Mouse (Mus musculus) adrenal gland, adult (tissue): ENCODE measurements around the gene Rabac1.
A peak's percentile ranks its signal among the peaks of the same experiment; 100 is the strongest.

Source experiments
- DNase-seq, 2 experiments: peaks; one replicate each; pipeline ENCODE4 v3.0.0; 2022 to 2023; ENCODE audit warnings: low spot score in 1 of 2; ENCODE audit not compliant: inconsistent age in 2 of 2

Rabac1 gene

GRCm38 (mm10) chr7:24983396-24983795, 10.8 kb upstream of the Rabac1 start:
- DNase-seq, result no peak

DNA sequence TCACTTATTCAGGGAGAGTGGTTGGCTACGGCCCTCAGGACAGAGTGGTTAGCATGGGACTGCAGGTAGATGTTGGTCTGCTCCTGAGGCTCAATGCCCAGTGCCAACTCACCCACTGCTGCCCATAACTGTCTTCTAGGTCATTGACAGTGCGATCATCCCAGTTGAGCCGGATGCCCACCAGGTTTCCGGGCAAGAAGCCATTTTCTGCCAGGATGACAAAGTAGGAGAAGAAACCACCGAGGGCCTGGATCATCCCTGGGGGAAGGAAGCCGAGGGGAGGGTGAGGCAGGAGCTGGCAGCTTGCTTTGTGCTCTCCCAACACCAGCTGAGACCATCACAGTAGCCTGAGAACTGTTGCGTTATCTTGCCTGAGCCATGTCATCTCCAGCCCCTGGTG, 7.9 kb upstream of the Rabac1 start:
- DNase-seq, result no peak

- DNase-seq, result no peak
Measured at GRCm38 (mm10) chr7:24978781-24979180, 6.2 kb upstream of the Rabac1 start.

- peak in 1 of 2 experiments; percentile 74 for DNase-seq
Measured at GRCm38 (mm10) chr7:24974893-24975595, 2.5 kb upstream of the Rabac1 start.

DNA sequence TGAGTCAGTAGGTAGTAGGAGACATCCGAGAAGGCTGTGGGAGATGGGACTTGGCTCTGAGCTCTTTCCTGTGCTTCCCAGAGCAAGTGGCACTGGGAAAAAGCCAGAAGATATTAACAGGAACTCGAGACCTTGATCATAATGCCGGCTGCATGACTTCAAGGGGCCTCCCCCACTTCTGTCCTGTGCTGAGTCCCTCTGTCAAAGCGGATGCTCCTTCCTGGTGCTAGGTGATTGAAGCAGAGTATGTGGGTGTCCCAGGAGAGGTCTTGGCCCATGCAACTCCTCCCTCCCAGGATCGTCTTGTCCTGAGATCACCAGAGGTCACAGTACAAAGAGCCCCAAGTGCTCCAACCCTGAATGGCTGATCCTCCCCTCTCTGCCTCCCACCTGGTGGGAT, 1.3 kb upstream of the Rabac1 start:
- DNase-seq, result no peak

- DNase-seq, result peak in 1 of 2 experiments; percentile 52
Measured at GRCm38 (mm10) chr7:24973208-24973607, 654 bp upstream of the Rabac1 start.

DNA sequence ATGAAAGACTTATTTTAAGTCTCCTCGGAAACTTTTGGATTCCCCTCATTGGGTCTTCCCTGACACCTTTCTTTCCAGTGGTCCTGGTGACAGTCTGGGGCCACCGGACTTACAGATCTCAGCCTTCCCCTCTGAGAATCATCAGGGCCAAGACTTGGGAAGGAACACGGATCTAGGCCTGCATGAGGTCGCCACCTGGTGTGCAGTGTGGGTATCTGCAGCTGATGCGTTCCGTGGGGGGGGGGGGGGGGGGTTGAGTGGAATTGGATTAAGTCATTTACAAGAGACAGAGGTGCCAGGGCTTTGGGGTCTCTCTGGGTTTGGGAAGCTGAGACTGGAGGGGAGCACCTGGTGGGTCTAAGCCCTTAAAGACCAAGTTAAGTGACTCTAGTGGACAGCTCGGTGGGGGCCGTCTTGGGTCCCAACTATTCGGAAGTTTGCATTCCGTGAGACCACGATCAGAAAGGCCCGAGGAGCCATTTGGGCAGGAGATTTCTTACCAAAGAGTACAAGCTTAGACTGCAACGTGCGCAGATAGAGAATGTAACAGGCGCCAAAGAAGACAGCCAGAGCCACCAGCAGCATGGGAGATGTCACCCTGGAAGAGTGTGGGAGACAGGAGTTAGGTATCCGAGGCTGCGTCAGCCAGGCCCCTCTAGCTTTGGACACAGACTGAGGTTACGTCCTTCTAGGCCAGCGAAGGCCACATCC, 1.1 kb downstream of the Rabac1 start:
- DNase-seq, result peak; percentile 42 to 70

GRCm38 (mm10) chr7:24970341-24970740, 2.2 kb downstream of the Rabac1 start:
- DNase-seq, result no peak

- DNase-seq, result no peak
Measured at GRCm38 (mm10) chr7:24969805-24970204, 2.7 kb downstream of the Rabac1 start.

- DNase-seq, result no peak
Measured at GRCm38 (mm10) chr7:24968463-24968862, 4.1 kb downstream of the Rabac1 start.

GRCm38 (mm10) chr7:24967966-24968365, 4.6 kb downstream of the Rabac1 start:
- no peak for DNase-seq

GRCm38 (mm10) chr7:24964897-24965535, 7.5 kb downstream of the Rabac1 start:
- DNase-seq, result peak; percentile 72 to 93

DNA sequence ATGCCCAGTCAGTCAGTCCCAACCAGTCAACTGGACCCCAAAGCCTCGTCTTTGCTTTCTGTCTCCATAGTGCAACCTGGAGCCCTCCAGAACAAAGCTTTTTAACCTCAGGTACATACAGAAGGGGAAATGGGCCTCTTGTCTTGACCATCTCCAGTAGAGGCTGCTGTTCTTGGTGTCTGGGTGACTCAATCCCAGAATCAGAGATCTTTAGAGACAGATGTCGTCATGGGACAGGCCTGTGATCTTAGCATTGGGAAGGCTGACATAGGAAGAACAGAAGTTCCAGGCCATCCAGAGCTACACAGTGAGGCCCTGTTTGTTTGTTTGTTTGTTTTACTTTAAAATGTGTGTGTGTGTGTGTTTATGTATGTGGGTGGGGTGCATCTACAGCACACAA, 8.3 kb downstream of the Rabac1 start:
- no peak for DNase-seq

- DNase-seq, result no peak
Measured at GRCm38 (mm10) chr7:24955226-24955625, 17.3 kb downstream of the Rabac1 start.

GRCm38 (mm10) chr7:24954450-24954849, 18.1 kb downstream of the Rabac1 start:
- no peak for DNase-seq

GRCm38 (mm10) chr7:24953966-24954365, 18.6 kb downstream of the Rabac1 start:
- DNase-seq, result no peak

DNA sequence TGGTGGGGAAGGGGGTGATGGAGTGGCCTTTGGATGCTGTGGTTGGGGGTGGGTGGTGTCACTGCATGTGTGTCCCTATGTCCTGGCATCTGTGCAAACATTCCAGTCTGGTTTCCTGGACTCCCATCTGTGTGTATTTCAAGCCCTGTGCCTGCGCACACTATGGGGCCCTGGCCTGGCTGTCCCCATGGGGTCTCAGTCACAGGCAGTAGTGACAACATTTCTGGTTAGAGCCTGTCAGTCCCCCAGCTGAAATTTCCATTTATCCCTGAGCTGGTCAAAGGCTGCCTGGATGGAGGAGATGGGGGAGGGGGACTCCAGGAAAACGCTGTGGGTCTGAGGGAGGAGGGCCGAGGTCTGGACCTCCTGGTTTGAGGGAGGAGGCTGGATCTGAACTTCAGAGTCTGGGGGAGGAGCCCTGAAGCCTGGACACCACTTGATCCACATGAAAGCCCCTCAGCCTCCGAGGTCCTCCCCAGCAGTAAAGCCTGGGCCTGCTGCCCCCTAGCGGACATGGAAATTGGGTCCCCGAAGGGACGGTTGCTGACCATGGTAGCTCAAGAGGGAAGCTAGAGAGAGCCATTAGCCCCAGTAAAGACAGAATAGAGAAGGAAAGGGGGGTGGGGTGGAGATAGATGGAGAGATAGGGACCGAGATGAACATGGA, 22.5 kb downstream of the Rabac1 start:
- peak; percentile 61 to 82 for DNase-seq

DNA sequence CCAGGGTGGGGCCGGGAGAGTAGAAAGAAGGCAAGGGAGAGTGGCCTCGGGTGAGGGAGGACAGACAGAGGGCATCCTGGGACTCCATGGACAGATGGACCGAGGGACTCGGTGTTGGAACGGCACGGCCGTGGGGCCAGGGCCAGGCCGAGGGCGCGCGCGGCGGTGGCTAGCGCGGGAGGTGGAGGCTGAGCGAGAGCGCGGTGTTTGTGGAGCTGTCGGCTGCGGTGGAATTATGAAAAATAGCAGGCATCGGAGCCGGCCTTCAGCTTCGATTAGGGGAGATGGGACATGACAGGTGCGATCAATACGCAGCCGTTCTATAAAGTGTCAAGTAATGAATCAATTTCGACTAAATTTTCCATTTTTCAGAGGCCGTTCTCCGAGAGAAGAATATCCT, 23.8 kb downstream of the Rabac1 start:
- no peak for DNase-seq

DNA sequence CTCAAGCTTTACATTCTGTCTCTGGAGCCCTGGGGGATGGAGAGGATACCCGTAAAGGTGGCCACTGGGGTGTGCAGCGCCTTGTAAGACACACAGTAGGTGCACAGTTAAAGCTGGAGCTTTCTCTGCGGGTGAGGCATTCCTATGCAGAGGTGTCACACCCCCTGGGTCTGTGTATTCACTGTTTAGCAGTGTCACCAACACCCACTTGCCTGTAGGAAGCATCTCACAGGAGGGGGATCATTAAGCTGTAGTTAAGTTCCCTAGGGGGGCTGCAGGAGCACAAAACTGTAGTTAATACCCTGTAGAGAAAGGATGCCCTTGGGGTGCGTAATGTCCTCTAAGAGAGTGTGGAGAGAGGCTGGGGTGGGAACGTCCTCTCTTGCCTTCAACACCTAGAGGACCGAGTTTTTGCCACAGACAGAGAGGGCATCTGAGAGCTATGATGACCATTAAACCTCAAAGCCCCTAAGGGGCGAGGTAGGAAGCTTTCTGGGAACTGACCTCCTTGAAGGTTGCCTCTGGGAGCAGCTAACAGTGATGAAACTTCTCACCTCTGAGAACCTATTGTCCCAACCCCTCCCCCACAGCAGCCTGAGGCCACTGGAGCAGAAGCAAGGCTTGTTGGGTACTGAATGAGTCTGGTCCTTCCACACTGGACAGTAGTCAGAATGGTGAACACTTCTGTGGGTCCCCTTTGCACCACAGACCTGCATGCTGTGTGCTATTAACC, 25.1 kb downstream of the Rabac1 start:
- no peak for DNase-seq

DNA sequence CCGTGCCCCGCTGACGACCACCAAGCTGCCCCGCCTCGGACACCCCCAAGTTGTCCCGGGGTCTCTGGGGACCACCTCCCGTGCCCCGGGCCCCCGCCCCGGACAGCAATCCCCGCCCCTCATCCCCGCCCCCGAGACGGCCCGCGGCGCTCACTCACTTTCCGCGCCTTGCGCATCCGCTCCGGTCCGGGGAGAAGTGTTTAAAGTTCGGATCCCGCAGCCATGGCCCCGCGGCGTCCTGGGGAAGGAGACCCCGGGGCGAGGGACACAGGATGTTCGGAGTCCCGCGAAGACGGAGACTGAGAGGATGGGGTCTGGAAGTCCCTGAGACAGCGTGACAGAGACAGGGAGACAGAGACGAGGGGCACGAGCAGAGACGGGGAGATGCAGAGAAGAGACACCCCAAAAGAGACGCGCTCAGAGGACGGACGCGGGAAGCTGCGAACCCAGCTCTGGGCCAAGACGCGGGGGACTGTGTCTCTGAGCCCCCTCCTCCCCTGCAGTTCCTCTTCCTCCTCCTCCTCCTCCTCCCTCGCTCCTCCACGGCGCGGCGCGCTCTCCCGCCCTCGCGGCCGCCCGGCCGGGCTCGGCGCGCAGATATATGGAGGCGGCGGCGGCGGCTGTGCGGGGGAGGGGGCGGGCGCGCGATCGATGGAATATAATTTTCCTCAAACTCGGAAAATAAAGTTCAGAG, 28.1 kb downstream of the Rabac1 start, which contains the start of gene Gm4881:
TSS of gene Gm4881 (minus strand) at position 238 of the 694 bp plus-strand sequence.
- DNase-seq, result no peak
